Mouse (Mus musculus) CH12.LX (cell line): Measurements from ENCODE around the gene Sp3.

Experiments
- CHD1 ChIP-seq: IDR thresholded peaks from 2 replicates; pipeline ENCODE4 v1.6.1; 2012; ENCODE audit warnings: low read depth, low read length, improper control_type of control experiment, inconsistent platforms
- CTCF ChIP-seq, 2 experiments: IDR thresholded peaks in 1 of 2; conservative IDR thresholded peaks in 1 of 2; 2 replicates each; pipeline ENCODE4 v1.5.1; 2011 to 2012; ENCODE audit warnings: low read depth in 2 of 2, low read length in 2 of 2, improper control_type of control experiment in 1 of 2, inconsistent platforms in 1 of 2, mild to moderate bottlenecking in 1 of 2, moderate library complexity in 1 of 2
- GABPA ChIP-seq: IDR thresholded peaks from 2 replicates; pipeline ENCODE4 v1.6.1; 2012; ENCODE audit warnings: low read depth, low read length, improper control_type of control experiment, inconsistent platforms; ENCODE audit not compliant: insufficient replicate concordance

DNA sequence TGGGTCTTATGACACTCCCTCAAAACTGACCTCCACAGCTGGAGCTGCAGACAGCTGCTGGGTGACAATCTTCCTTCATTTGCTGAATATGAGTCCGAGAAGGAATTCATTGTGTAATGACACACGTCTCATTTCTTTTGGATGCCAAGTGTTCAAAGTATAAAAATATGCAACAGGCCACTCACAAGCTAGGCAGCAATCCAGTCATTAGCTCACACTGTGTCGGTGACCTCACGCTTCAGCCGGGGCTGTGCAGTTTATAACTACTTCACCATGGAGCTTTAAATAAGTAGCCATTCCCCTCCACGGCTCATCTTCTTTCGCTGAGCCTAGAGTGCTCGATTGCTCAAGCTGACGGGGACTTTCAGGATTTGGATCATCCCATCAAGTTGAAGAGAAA lies 68.7 kb downstream of the Sp3 start:
- no peak for TF ChIP-seq GABPA
- no peak for TF ChIP-seq CTCF (conservative IDR thresholded peaks at IDR 0.05 in 1 of 2, IDR thresholded peaks at IDR 0.05 in 1 of 2; ENCODE audit: low read depth in 2 of 2, low read length in 2 of 2)
- TF ChIP-seq CHD1: no peak
